Mouse (Mus musculus): ENCODE measurements around the gene Aldh1b1.

Gene Aldh1b1

DNA sequence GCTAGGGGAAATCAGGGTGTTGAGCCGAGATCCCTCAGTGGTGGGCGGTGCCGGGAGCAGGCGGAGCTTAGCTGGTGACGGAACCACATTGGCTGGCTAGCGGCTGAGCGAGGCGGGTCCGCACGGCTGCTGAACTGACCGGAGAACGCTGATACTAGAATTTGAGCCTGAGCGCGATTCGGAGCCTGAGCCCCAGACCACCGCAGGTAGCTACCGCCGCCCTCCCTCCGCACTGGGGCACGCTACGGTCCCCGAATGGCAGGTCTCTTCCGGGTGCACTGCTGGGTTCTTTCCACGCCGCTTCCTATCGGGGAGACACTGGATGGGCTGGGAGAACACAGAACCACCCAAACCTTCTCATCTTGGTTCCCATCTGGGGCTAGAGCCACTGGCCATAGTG, at the start of gene Aldh1b1:
Aldh1b1 (plus strand) TSS at position 59 of the 400 bp plus-strand sequence.
- DNase-seq (ENCODE audit: low read depth, low spot score) = peak; percentile 43

DNA sequence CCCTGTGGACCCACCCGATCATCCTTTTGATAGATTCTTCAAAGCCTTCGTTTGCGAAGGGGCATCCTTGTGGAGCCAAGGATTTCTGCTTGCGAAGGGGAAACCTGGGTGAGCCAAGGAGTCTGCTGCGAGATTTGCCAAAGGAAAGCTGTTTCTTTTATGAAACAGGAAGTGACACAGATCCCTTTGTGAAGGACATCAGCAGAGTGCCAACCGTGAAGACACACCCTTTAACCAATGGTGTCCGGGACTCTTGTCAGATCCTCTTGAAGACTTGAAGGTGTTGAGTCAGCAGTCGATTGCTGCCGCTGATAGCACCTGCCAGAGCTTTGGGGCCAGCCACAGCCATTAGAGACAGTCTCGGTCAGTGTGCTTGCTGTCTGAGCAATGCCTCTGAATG, 49.4 kb upstream of the Aldh1b1 start:
- DNase-seq (ENCODE audit: low read depth, low spot score) = no peak

DNA sequence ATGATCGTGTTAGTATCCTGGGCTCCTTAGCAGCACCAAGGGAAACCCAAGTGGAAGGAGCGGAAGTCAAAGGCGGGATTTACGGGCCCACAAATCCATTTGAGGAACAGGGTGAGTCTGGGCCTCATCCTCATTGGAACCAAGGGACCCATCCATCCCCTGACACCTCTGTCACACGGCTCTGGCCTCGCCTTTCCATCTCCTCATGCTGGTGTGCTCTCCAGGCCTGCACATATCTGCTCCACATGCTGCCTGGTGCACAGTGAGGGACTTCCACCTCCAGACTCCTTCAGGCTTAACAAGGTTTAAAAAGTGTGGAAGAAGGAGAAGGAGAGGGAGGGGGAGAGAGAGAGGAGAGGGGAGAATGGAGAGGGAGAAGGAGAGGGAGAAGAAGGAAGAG, 48.3 kb upstream of the Aldh1b1 start:
- DNase-seq (ENCODE audit: low read depth, low spot score) = no peak

DNA sequence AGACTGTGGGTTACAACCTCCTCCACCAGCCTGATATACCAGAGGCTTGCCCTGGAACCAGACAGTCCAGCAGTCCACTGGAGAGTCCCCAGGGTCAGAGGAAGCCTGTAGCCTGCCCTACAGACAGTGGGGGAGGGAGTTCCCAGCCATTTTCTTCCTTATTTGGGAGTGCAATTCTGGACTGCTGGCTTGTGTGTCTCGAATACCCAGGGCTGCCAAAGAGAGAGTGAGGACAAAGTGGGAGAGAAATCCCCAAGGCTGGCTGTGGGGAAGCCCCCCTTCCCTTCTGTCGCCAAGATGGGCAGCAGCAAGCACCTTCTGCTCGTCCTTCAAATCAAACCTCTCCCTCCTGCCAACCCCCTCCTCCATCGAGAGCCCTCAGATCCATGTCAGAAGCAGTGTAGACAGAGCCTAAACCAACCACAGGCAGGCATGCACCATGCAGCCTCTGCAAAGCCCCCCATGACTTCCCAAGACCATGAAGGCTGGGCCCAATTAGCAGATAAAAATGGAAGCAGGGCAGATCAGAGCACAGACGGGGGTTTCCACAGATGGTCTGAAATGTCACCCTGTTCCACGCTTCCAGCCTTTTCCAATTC, 45.5 kb upstream of the Aldh1b1 start:
- no peak for DNase-seq (ENCODE audit: low read depth, low spot score)

DNA sequence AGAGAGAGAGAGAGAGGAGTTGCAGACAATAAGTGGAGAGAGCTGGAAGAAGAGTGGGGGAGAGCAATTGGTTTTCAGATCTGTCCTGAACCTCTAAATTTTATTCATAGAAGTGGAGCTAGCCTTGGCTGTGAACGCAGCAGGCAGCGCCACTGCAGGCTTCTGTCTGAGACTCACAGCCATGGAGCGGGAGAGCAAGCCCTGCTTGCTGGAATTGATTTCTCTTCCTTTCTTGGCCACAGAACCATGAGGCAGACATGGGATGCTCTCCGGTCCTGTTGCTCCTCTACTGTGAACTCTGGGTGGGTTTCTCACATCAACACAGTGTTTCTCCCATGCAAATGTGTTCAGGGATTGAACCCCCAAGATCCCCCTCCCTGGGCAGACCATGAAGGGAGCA, 44.7 kb upstream of the Aldh1b1 start:
- no peak for DNase-seq (ENCODE audit: low read depth, low spot score)

DNA sequence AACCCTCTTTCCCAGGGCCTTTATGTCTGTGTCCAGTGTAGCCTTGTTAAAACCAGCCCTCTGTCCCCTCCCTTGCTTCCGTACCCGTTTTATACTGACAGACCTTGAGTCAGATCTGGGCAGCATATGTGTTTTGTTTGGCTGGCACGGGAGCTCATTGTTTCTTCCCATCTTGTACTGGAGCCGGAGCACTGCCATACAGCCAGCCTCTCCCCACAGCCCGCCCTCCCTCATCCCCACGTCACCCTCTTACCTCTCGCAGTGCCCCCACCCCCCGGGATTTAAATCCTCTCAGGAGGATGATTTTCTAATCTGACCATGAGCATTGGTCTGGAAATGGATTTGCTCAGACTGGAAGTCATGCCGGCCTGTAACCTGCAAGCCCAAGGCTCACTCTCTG, 43.7 kb upstream of the Aldh1b1 start:
- DNase-seq (ENCODE audit: low read depth, low spot score) = no peak

GRCm38 (mm10) chr4:45755881-45756280, 42.9 kb upstream of the Aldh1b1 start:
- DNase-seq (ENCODE audit: low read depth, low spot score) = no peak

GRCm38 (mm10) chr4:45757941-45758340, 40.9 kb upstream of the Aldh1b1 start:
- DNase-seq (ENCODE audit: low read depth, low spot score) = no peak

DNA sequence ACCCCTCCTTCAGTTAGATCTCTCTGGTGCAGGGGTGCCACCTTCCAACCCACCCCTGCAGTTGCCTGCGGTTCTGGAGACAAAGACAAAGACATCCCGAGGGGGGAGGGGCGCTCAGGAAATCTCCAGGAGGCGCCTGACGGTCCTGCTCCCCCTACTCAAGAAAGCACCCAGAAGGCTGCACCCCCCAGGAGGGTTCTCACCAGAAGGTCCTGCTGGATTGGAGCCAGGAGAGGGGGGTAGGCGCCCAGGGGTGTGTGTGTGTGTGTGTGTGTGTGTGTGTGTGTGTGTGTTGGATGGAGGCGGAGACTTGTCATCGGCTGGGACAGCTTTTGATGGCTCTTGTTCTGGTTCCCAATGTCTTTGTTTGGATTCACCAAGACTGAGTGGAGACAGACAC, 39.4 kb upstream of the Aldh1b1 start:
- DNase-seq (ENCODE audit: low read depth, low spot score) = no peak

DNA sequence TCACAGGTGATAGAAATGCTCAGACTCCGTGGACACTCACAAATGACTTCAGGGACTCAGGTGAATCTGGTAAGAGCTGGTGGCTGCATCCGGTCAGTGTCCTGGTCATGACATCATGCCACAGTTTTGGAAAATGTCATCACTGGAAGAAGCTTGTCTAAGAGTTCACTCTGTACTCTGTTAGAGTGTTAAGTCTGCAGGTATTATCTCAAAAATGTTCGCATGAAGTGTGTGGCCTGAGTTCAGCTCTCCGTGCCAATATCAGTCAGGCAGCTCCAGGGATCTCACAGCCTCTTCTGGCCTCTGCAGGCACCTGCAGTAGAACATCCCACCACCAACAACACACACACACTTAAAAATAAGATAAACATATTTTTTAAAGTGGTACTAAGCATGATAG, 36.2 kb upstream of the Aldh1b1 start:
- DNase-seq (ENCODE audit: low read depth, low spot score) = no peak

GRCm38 (mm10) chr4:45763288-45764140, 35.3 kb upstream of the Aldh1b1 start:
- no peak for DNase-seq (ENCODE audit: low read depth, low spot score)

DNA sequence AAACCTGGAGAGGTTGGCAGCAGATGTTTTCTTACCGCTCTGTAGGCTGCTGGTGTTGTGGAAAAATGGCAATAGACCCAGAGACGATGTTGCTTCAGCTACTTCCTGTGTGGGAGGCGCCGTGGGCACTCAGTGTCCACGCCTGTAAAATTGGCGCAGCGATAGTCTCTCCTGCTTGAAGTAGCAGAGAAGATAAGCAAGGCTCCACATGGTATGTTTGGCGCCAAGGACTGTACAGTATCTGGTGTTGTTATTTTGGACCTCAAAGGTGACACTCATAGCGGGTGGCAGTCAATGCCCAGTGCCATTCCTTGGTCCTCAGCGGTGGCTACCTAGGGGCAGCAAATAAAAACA, 34.7 kb upstream of the Aldh1b1 start:
- DNase-seq (ENCODE audit: low read depth, low spot score) = no peak

GRCm38 (mm10) chr4:45765121-45765564, 33.7 kb upstream of the Aldh1b1 start:
- DNase-seq (ENCODE audit: low read depth, low spot score) = no peak

DNA sequence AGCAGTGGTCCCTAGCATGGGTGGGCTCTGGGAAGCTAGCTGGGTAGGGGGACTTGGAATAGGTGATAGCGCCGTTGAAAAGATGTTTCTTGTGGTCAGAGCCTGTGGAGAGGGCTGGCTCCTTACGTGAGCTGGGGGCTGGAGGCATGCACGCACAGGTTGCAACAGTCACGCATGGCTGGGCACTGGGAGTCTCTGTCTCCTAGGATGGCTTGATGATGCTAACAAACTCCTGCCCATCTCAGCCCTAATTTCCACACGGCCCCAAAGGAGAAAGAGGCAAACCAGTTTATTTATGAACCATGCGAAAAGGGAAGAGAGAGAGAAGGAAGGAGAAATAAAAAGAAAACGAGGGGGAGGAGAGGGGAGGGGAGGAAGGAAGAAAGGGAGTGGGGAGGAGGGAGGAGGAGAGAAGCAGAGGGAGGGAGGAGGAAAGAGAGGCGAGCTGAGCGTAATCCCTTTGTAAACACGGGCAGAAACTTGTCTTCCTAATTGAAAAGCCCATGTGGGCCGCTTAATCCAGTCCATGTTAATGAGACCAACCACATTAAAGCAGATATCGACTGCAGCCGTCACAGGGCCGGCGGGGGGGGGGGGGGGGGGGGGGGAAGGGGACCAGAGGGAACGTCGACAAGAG, 33.1 kb upstream of the Aldh1b1 start:
- DNase-seq (ENCODE audit: low read depth, low spot score) = no peak

DNA sequence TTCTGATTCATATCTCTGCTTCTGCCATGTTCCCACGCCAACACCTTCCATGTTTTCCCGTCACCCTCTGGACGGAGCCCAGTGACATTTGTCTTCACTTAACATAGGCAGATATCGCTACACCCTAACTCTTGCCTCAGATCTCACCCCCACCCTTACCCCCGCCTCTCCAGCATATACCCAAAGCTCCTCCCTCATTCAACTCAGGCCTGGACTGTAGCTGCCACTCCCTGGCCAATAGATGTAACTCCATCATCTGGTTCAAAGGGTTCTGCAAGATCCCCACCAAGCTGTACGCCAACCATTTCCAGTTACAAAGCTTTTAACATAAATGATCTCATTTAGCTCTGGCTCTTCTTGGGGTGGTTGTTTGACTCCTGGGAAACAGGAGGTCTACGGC, 32.0 kb upstream of the Aldh1b1 start:
- DNase-seq (ENCODE audit: low read depth, low spot score) = no peak

- DNase-seq (ENCODE audit: low read depth, low spot score) = no peak
These were observed 30.8 kb upstream of the Aldh1b1 start for GRCm38 (mm10) chr4:45767891-45768558.

- no peak for DNase-seq (ENCODE audit: low read depth, low spot score)
These were observed 29.7 kb upstream of the Aldh1b1 start for GRCm38 (mm10) chr4:45769141-45769540.

- no peak for DNase-seq (ENCODE audit: low read depth, low spot score)
These were observed 28.8 kb upstream of the Aldh1b1 start for GRCm38 (mm10) chr4:45769791-45770637.

GRCm38 (mm10) chr4:45770638-45771033, 28.2 kb upstream of the Aldh1b1 start:
- DNase-seq (ENCODE audit: low read depth, low spot score) = no peak

GRCm38 (mm10) chr4:45771173-45771572, 27.6 kb upstream of the Aldh1b1 start:
- DNase-seq (ENCODE audit: low read depth, low spot score) = no peak

DNA sequence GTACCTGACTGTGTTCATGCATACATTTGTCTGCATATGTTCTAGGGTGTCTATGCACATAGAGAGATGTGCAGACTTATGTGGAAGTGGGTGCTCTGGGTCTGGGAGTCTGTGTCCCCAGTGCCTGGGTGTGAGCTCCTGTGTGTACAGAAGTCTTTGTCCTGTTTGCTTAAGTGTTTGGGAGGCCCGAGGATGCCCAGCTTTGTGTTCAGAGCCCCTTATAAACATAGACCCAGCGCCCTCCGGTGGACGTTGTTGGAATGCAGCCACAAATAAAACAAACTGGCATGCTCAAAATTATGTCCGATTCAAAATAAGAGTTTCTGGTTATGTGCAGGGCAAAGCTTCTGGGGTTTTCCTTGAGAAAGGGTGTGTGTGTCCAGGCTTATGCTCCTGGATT, 27.2 kb upstream of the Aldh1b1 start:
- peak; percentile 47 for DNase-seq (ENCODE audit: low read depth, low spot score)
